Mouse (Mus musculus) MN1 (cell line): Measurements from ENCODE around the gene Rerg.

Experiments
- DNase-seq: peaks from one replicate; pipeline ENCODE4 v3.0.0-alpha.2; 2016; ENCODE audit warnings: low spot score

The Rerg gene

GRCm38 (mm10) chr6:137131349-137131748 lies 38.9 kb downstream of the Rerg start:
- DNase-seq: no peak

- DNase-seq: no peak
Measured at GRCm38 (mm10) chr6:137126861-137127260, 43.4 kb downstream of the Rerg start.

- no peak for DNase-seq
Measured at GRCm38 (mm10) chr6:137126224-137126623, 44.1 kb downstream of the Rerg start.

GRCm38 (mm10) chr6:137125433-137125832 lies 44.9 kb downstream of the Rerg start:
- no peak for DNase-seq

GRCm38 (mm10) chr6:137125006-137125405 lies 45.3 kb downstream of the Rerg start:
- DNase-seq: no peak

- no peak for DNase-seq
Measured at GRCm38 (mm10) chr6:137116849-137117473, 53.3 kb downstream of the Rerg start.

GRCm38 (mm10) chr6:137114859-137115258 lies 55.4 kb downstream of the Rerg start:
- no peak for DNase-seq

GRCm38 (mm10) chr6:137111266-137111813 lies 59.0 kb downstream of the Rerg start:
- DNase-seq: no peak

GRCm38 (mm10) chr6:137110778-137111174 lies 59.5 kb downstream of the Rerg start:
- DNase-seq: no peak

- DNase-seq: no peak
Measured at GRCm38 (mm10) chr6:137109811-137110777, 60.2 kb downstream of the Rerg start.

GRCm38 (mm10) chr6:137105285-137105684 lies 65.0 kb downstream of the Rerg start:
- no peak for DNase-seq

GRCm38 (mm10) chr6:137102662-137103179 lies 67.6 kb downstream of the Rerg start:
- no peak for DNase-seq

GRCm38 (mm10) chr6:137101886-137102661 lies 68.2 kb downstream of the Rerg start:
- no peak for DNase-seq

GRCm38 (mm10) chr6:137100259-137100658 lies 70.0 kb downstream of the Rerg start:
- no peak for DNase-seq

GRCm38 (mm10) chr6:137098232-137099191 lies 71.8 kb downstream of the Rerg start:
- DNase-seq: no peak

- no peak for DNase-seq
Measured at GRCm38 (mm10) chr6:137094475-137094874, 75.8 kb downstream of the Rerg start.

GRCm38 (mm10) chr6:137088469-137088868 lies 81.8 kb downstream of the Rerg start:
- no peak for DNase-seq

GRCm38 (mm10) chr6:137087956-137088355 lies 82.3 kb downstream of the Rerg start:
- DNase-seq: no peak

- DNase-seq: no peak
Measured at GRCm38 (mm10) chr6:137087470-137087869, 82.8 kb downstream of the Rerg start.

GRCm38 (mm10) chr6:137079701-137080100 lies 90.6 kb downstream of the Rerg start:
- no peak for DNase-seq

GRCm38 (mm10) chr6:137076731-137077130 lies 93.6 kb downstream of the Rerg start:
- DNase-seq: no peak
